Mouse (Mus musculus) liver, embryonic 13.5 days (tissue): Measurements from ENCODE around the gene Arid5b. TPM values are rescaled to one million over a fixed set of nuclear protein-coding genes. Genes with fewer than 3 reads are reported as not detected.

ENCODE experiments used
- ATAC-seq: fragments of 200-750 bp; cut with Nextera tagmentation; 2 replicates; pipeline ENCODE4 v1.8.0; 2017; ENCODE audit warnings: low read depth, mild to moderate bottlenecking, moderate number of reproducible peaks, moderate library complexity
- DNase-seq: peaks from one replicate; pipeline ENCODE4 v3.0.0; 2022
- H3K27ac ChIP-seq: fragments of 300-500 bp; sonication (generic); 2 replicates; pipeline ENCODE4 v1.5.1; 2015; ENCODE audit warnings: moderate library complexity, mild to moderate bottlenecking, inconsistent platforms
- H3K27me3 ChIP-seq: fragments of 300-500 bp; sonication (generic); 2 replicates; pipeline ENCODE4 v1.6.1; 2015; ENCODE audit warnings: mild to moderate bottlenecking, inconsistent platforms
- H3K36me3 ChIP-seq: fragments of 300-500 bp; sonication (generic); 2 replicates; pipeline ENCODE4 v1.6.1; 2015; ENCODE audit warnings: mild to moderate bottlenecking, inconsistent platforms
- H3K4me1 ChIP-seq: fragments of 300-500 bp; sonication (generic); replicated peaks from 2 replicates; pipeline ENCODE4 v1.6.1; 2015; ENCODE audit warnings: inconsistent platforms
- H3K4me2 ChIP-seq: fragments of 300-500 bp; sonication (generic); 2 replicates; pipeline ENCODE4 v1.6.1; 2015; ENCODE audit warnings: inconsistent platforms, mild to moderate bottlenecking, moderate library complexity
- H3K4me3 ChIP-seq: fragments of 300-500 bp; sonication (generic); replicated peaks from 2 replicates; pipeline ENCODE4 v1.5.1; 2015; ENCODE audit warnings: mild to moderate bottlenecking, inconsistent platforms
- H3K9ac ChIP-seq: fragments of 300-500 bp; sonication (generic); 2 replicates; pipeline ENCODE4 v1.6.1; 2015; ENCODE audit warnings: mild to moderate bottlenecking, inconsistent platforms
- H3K9me3 ChIP-seq: fragments of 300-500 bp; sonication (generic); replicated peaks from 2 replicates; pipeline ENCODE4 v1.6.1; 2016; ENCODE audit warnings: inconsistent platforms
- WGBS: fragments of 180-500 bp; shearing (Covaris S2); methylation state at CpG from one replicate; pipeline ENCODE4 v1.1.7; 2015; ENCODE audit not compliant: insufficient replicate concordance; 5-methylcytosine and 5-hydroxymethylcytosine counted together
- polyA plus RNA-seq: library from polyadenylated mRNA; unstranded; fragments of >200 nt; fragmentation: Nextera tagmentation; extraction: Ambion mirVana; gene quantifications from 2 replicates; pipeline ENCODE4 v1.2.1, GENCODE M21; 2015

The Arid5b gene
- polyA plus RNA-seq, 1 experiment from 2014 or later = 4.1 TPM

GRCm38 (mm10) chr10:68268629-68269028 is 9.9 kb downstream of the Arid5b start:
- DNase-seq = no peak
- Histone ChIP-seq H3K9ac (no peak overlapping the region), H3K9me3 (no peaks in the 10 kb centered on the region), H3K4me3 (no peak overlapping the region), H3K4me2 (no peak overlapping the region), H3K27ac (no peak overlapping the region), H3K27me3 (no peaks in the 10 kb centered on the region), H3K36me3 (no peaks in the 10 kb centered on the region), H3K4me1 (peaks cover 25% of the 10 kb centered on the region)
- WGBS = 41% methylated on average over 5 of the region's 5 CpGs
- ATAC-seq = peak; percentile 41; the same call in 1 of the 2 replicates

- WGBS = 42% methylated on average over 10 of the region's 10 CpGs
- Histone ChIP-seq H3K9ac (no peak overlapping the region), H3K9me3 (no peaks in the 10 kb centered on the region), H3K4me3 (no peak overlapping the region), H3K4me2 (no peak overlapping the region), H3K27ac (no peak overlapping the region; the same call in 1 of the 2 replicates), H3K4me1 (peaks cover 37% of the 10 kb centered on the region), H3K36me3 (no peaks in the 10 kb centered on the region), H3K27me3 (no peaks in the 10 kb centered on the region)
- DNase-seq = no peak
- no peak for ATAC-seq
Measured at GRCm38 (mm10) chr10:68263969-68264688, 14.4 kb downstream of the Arid5b start.

GRCm38 (mm10) chr10:68263296-68263968 is 15.1 kb downstream of the Arid5b start:
- no peaks in the 10 kb centered on the region for H3K36me3 ChIP-seq
- ATAC-seq (no peak), DNase-seq (no peak)
- WGBS = 62% methylated on average over 9 of the region's 9 CpGs
- no peak overlapping the region for H3K9ac ChIP-seq
- no peak overlapping the region for H3K4me2 ChIP-seq
- H3K4me3 ChIP-seq = no peak overlapping the region
- H3K27me3 ChIP-seq = no peaks in the 10 kb centered on the region
- no peak overlapping the region; the same call in 1 of the 2 replicates for H3K27ac ChIP-seq
- H3K4me1 ChIP-seq = peaks cover 35% of the 10 kb centered on the region
- no peaks in the 10 kb centered on the region for H3K9me3 ChIP-seq

GRCm38 (mm10) chr10:68259601-68260000 is 18.9 kb downstream of the Arid5b start:
- DNase-seq (no peak), ATAC-seq (no peak)
- Histone ChIP-seq H3K27ac (no peak overlapping the region), H3K4me2 (no peak overlapping the region), H3K27me3 (no peaks in the 10 kb centered on the region), H3K36me3 (no peaks in the 10 kb centered on the region), H3K9ac (no peak overlapping the region), H3K4me3 (no peak overlapping the region), H3K9me3 (no peaks in the 10 kb centered on the region), H3K4me1 (peaks cover 23% of the 10 kb centered on the region)
- 51% methylated on average over 4 of the region's 4 CpGs for WGBS

GRCm38 (mm10) chr10:68257358-68258056 is 21.0 kb downstream of the Arid5b start:
- no peak for ATAC-seq
- no peak overlapping the region for H3K4me3 ChIP-seq
- no peaks in the 10 kb centered on the region for H3K9me3 ChIP-seq
- DNase-seq = no peak
- peaks cover 8% of the 10 kb centered on the region; the same call in 1 of the 2 replicates for H3K4me1 ChIP-seq
- no peaks in the 10 kb centered on the region for H3K27me3 ChIP-seq
- H3K36me3 ChIP-seq = no peaks in the 10 kb centered on the region
- no peak overlapping the region for H3K27ac ChIP-seq
- H3K9ac ChIP-seq = no peak overlapping the region
- H3K4me2 ChIP-seq = no peak overlapping the region
- WGBS = 74% methylated on average over 10 of the region's 10 CpGs

GRCm38 (mm10) chr10:68256134-68256533 is 22.4 kb downstream of the Arid5b start:
- H3K27ac ChIP-seq = no peak overlapping the region
- H3K4me2 ChIP-seq = no peak overlapping the region

GRCm38 (mm10) chr10:68253452-68254117 is 25.0 kb downstream of the Arid5b start:
- Histone ChIP-seq H3K27ac (no peak overlapping the region), H3K36me3 (no peaks in the 10 kb centered on the region), H3K4me3 (no peak overlapping the region), H3K9me3 (no peaks in the 10 kb centered on the region), H3K4me2 (no peak overlapping the region), H3K9ac (no peak overlapping the region), H3K4me1 (peaks cover 7% of the 10 kb centered on the region), H3K27me3 (no peaks in the 10 kb centered on the region)
- 64% methylated on average over 7 of the region's 7 CpGs for whole genome bisulfite sequencing
- DNase-seq = no peak
- no peak for ATAC-seq

More at GRCm38 (mm10) chr10:68256134-68256533, 22.4 kb downstream of the Arid5b start:
- Histone ChIP-seq H3K27me3 (no peaks in the 10 kb centered on the region), H3K36me3 (no peaks in the 10 kb centered on the region), H3K9me3 (no peaks in the 10 kb centered on the region), H3K4me3 (no peak overlapping the region), H3K9ac (no peak overlapping the region), H3K4me1 (peaks cover 8% of the 10 kb centered on the region; the same call in 1 of the 2 replicates)
- WGBS = 53% methylated on average over 3 of the region's 3 CpGs
- no peak for DNase-seq
- no peak for ATAC-seq

GRCm38 (mm10) chr10:68252650-68253049 is 25.9 kb downstream of the Arid5b start:
- WGBS = 47% methylated on average over 4 of the region's 4 CpGs
- Histone ChIP-seq H3K27me3 (no peaks in the 10 kb centered on the region), H3K4me3 (no peak overlapping the region), H3K36me3 (no peaks in the 10 kb centered on the region), H3K9ac (no peak overlapping the region), H3K27ac (no peak overlapping the region), H3K4me1 (peaks cover 7% of the 10 kb centered on the region), H3K9me3 (no peaks in the 10 kb centered on the region), H3K4me2 (no peak overlapping the region)
- DNase-seq = no peak
- no peak for ATAC-seq

- Histone ChIP-seq H3K4me3 (no peak overlapping the region), H3K4me2 (0 out of 2 replicates have a peak overlapping the region, but pooled peaks have one; percentile 12), H3K27me3 (no peaks in the 10 kb centered on the region), H3K9ac (no peak overlapping the region), H3K4me1 (peaks cover 7% of the 10 kb centered on the region), H3K36me3 (no peaks in the 10 kb centered on the region), H3K27ac (peak overlapping the region; percentile 23; the same call in 1 of the 2 replicates), H3K9me3 (no peaks in the 10 kb centered on the region)
- DNase-seq = peak; percentile 5
- ATAC-seq = no peak
- 24% methylated on average over 6 of the region's 6 CpGs for WGBS
Measured at GRCm38 (mm10) chr10:68249355-68249782, 29.2 kb downstream of the Arid5b start.

- DNase-seq = no peak
- Histone ChIP-seq H3K4me1 (peaks cover 7% of the 10 kb centered on the region), H3K9ac (no peak overlapping the region), H3K27ac (no peak overlapping the region), H3K27me3 (no peaks in the 10 kb centered on the region), H3K9me3 (no peaks in the 10 kb centered on the region), H3K4me3 (no peak overlapping the region), H3K36me3 (no peaks in the 10 kb centered on the region), H3K4me2 (no peak overlapping the region)
- WGBS = 52% methylated on average over 9 of the region's 9 CpGs
- no peak for ATAC-seq
Measured at GRCm38 (mm10) chr10:68248281-68249015, 30.1 kb downstream of the Arid5b start.
